Mouse (Mus musculus) adrenal gland, adult 18-20 months (tissue): ENCODE measurements around the gene Nos1ap. TPM values are rescaled to one million over a fixed set of nuclear protein-coding genes. Genes with fewer than 3 reads are reported as not detected.

Source experiments
- DNase-seq, 2 experiments: peaks; one replicate each; pipeline ENCODE4 v3.0.0; 2021 to 2022; ENCODE audit warnings: low spot score in 2 of 2
- total RNA-seq, 2 experiments: library from RNA; stranded (reverse); gene quantifications; 1 replicate in 1 of 2; 2 replicates in 1 of 2; pipeline ENCODE4 v1.2.3; 2021

Gene Nos1ap
- total RNA-seq, 2 experiments from 2014 or later = 15.7 to 19.7 TPM

- DNase-seq = no peak
These were observed 169.7 kb downstream of the Nos1ap start for GRCm38 (mm10) chr1:170419961-170420360.

DNA sequence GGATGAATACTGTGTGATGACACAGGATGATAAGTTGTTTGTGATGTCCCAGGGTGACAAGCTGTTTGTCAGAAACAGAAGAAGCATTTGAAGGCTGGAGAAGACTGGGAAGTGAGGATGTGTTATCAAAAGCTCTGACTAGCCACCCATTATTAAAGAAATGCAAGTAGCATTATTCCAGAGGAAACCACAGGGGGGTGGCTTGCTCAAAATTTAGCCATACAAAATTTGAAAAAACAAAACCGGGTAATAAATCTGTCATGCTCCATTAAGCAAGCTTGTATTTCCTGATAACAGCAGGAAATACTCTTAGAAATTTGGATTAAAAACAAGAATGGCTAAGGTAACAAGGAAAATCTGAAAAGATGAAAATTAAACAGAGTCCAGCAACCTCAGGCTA, 171.5 kb downstream of the Nos1ap start:
- DNase-seq = no peak

- no peak for DNase-seq
These were observed 172.7 kb downstream of the Nos1ap start for GRCm38 (mm10) chr1:170416967-170417366.

DNA sequence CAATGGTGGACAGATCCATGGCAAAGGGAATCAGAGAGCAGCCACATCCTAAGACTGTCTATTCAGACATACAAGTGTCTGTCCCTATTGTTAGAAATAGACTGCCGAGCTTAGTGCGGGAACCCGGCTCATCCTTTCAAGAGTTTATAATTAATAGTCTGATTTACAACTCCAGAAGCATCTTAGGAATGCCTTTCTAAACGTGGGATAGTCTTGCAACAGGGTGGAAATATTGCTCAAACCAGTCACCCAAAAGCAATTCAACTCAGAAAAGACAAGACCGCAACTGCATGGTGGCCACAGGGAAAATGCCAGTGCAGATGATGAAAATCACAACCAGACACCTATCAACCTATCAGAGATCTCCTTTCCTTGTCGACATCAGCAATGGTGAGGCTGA, 173.5 kb downstream of the Nos1ap start:
- DNase-seq = no peak

DNA sequence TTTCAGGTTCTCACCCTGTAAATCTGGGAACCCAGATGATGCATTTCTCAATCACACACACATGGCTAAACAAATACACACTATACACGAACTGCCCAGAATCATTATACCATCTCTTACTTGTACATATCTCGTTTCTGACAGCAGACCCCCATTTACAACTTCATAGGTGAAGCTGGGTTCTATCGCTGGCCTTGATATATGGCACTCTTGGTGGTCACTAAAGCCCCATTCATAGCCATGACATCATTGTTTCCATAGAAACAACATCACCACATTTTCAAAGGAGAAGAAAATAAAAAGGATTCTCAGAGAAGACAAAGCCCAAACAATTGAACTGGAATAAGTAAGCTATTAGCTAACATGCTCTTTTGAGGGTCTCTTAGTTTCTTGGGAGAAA, 174.3 kb downstream of the Nos1ap start:
- no peak for DNase-seq

DNA sequence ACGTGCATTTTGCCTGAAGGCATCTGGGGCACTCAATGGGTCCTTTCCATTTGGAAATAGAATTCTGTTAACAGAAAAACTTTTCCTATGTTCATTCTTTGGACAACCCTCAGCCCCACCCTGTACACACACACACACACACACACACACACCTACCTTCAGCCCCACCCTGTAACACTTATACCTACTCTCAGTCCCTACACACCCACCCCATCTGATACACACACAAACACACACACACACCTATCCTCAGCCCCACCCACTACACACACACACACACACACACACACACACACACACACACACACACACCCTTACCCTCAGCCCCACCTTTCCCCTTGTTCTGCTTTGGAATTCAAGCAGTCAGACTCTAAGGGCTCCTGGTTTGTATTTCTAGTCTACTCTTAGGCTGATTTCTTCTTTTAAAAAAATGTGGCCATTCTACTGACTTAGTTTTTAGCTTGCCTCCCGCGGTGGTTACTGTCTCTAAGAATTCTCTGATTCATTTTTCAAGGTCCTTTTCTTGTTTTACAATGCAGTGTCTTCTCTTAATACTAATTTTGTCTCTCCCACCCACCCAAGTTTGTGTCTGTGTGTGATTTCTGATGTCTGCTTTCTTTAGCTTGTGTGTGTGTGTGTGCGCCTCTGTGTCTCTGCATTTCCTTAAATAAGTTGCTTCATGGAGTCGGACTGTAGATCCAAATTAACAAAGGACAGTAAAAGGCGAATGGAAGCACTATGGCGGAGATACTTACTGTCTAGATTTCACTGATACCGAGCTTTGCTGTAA, 179.1 kb downstream of the Nos1ap start:
- no peak for DNase-seq

GRCm38 (mm10) chr1:170409091-170409490, 180.6 kb downstream of the Nos1ap start:
- DNase-seq = no peak

GRCm38 (mm10) chr1:170406921-170407320, 182.7 kb downstream of the Nos1ap start:
- no peak for DNase-seq

- DNase-seq = no peak
These were observed 184.5 kb downstream of the Nos1ap start for GRCm38 (mm10) chr1:170405152-170405551.

- no peak for DNase-seq
These were observed 187.0 kb downstream of the Nos1ap start for GRCm38 (mm10) chr1:170402682-170403081.

- no peak for DNase-seq
These were observed 190.8 kb downstream of the Nos1ap start for GRCm38 (mm10) chr1:170398866-170399265.

DNA sequence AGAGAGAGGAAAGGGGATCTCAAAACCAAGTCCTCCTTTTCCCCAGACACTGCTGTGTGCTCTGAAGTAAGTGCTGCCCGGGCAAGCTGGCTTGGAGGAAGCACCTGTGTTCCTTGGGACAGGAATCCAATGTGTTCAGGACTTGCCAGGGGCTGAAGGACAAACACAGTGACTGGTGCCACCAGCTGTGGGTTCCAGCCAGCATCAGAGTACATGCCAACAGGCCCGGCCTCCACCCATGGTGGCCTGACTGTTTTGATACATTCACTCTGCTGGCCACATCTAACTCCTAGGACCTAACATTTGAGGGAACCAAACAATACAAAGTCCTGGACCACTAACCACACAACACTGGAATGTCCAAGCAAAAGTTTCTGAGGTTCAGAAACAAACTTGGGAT, 194.6 kb downstream of the Nos1ap start:
- no peak for DNase-seq

- DNase-seq = no peak
These were observed 195.0 kb downstream of the Nos1ap start for GRCm38 (mm10) chr1:170394641-170395040.

- peak; percentile 60 to 62 for DNase-seq
These were observed 196.6 kb downstream of the Nos1ap start for GRCm38 (mm10) chr1:170392771-170393728.

- no peak for DNase-seq
These were observed 202.3 kb downstream of the Nos1ap start for GRCm38 (mm10) chr1:170387180-170387912.

GRCm38 (mm10) chr1:170385416-170385815, 204.2 kb downstream of the Nos1ap start:
- no peak for DNase-seq

DNA sequence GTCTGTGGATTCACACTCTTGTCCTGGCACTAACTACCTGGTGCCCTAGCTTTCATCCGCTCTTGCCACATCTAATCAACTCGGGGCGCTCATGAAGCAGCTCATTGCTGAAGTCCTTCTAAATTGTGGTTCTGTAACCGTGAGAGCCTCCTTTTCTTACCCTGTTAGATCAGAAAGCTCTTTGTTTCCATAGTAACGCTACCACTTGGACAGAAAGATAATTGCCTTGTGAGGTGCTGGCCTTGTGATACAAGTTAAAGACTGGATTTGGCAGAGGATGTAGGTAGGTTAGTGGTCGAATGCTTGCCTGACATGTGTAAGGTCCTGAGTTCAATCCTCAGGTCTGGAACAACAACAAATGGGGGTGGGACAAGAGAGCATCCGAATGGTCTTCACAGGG, 206.1 kb downstream of the Nos1ap start:
- no peak for DNase-seq

DNA sequence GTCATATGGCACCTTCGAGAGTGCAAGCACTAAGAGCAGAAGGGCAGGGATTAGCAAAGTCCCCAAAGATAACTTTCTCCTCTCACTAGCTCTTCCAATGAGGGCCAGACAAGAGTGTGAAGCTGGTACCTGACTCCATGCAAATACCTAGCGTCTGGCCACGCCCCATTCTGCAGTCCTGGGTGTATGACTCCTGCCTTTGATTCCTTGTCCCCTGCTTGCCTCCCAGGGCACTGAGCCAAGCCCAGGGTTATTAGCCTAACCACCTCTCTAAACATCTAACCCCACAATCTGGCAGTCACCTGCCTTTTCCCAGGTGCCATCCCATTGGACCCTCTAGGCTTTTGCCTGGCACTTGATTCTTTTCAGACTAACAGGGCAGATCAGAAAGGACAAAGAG, 208.2 kb downstream of the Nos1ap start:
- DNase-seq = no peak

- no peak for DNase-seq
These were observed 209.2 kb downstream of the Nos1ap start for GRCm38 (mm10) chr1:170380505-170380904.

DNA sequence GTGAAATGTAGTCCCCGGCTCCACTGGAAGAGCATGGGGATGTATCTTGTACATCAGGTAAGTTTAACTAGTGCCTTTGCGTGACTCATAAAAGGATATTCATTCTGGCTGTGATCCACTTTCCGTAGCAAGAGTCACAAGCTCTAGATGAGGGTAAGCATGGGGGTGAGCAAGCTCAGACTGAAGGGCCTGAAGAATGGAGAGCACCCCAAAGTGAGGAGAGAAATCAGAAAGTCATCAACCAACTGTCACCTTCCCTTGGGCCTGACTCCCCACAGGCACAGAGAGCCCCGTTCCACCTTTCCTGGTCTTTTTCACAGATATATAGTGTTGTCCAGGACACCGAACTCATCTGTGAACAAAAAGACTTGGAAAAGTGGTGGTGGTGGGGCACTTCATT, 213.9 kb downstream of the Nos1ap start:
- no peak for DNase-seq

GRCm38 (mm10) chr1:170373750-170374149, 215.9 kb downstream of the Nos1ap start:
- no peak for DNase-seq
